Mouse (Mus musculus): ENCODE data around the gene Doxl2.

Doxl2 gene

GRCm38 (mm10) chr6:49009665-49010064, 34.9 kb downstream of the Doxl2 start:
- DNase-seq (ENCODE audit: low spot score in 2 of 2) = no peak

DNA sequence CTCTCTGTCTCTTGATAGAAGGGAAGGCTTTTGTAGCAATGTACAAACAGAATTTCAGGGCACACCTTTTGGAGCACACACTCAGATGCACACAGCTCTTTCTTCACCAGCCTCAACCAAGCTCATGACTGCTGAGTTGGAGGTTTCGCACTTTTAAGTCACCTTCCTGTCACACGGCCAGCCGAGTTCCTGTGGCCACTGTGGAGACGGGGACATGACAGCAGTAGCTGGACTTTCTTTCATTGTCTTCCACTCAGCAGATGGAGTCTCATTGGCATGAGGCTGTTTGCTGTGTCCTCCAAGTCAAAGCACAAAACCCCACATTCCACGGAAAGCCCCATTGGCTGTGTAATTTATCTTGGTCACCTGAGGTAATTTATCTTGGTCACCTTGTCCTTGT, 36.4 kb downstream of the Doxl2 start:
- no peak for DNase-seq (ENCODE audit: low spot score in 2 of 2)

- no peak for DNase-seq (ENCODE audit: low spot score in 2 of 2)
Observed at GRCm38 (mm10) chr6:49013023-49013422, 38.3 kb downstream of the Doxl2 start.

DNA sequence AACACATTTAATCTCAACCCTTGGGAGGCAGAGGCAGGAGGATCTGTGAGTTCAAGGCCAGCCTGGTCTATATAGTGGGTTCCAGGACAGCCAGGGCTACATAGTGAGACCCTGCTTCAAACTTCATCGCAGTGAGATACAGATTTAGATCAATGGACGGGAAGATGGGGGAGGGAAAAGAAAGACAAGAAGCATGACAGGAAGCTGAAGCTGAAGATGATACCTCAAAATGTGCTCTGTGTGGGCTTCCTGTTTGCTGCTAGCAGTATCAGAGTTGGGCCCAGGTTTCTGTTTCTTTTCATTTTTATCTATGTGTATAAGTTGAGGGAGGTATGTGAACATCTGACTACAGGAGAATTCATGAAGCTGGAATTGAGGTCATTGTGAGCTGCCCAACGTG, 38.7 kb downstream of the Doxl2 start:
- no peak for DNase-seq (ENCODE audit: low spot score in 2 of 2)

DNA sequence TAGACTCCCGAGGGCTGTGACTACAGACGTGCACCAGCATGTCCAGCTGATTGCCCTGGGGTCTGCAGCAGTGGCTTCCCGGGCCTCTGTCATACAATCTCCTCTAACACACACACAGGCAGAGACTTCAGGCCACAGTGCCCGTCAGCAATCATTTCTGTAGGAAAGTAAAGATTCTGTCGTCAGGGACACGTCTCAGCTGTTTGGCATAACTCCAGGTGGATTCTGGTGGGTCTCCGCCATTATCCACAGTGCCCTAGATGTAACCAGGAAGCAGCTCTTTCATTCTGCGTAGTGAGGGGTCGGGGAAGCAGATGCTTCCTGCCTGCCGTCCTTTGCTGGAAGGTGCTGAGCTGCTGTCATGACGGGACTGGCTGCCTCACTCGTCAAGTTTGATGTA, 42.4 kb downstream of the Doxl2 start:
- no peak for DNase-seq (ENCODE audit: low spot score in 2 of 2)

DNA sequence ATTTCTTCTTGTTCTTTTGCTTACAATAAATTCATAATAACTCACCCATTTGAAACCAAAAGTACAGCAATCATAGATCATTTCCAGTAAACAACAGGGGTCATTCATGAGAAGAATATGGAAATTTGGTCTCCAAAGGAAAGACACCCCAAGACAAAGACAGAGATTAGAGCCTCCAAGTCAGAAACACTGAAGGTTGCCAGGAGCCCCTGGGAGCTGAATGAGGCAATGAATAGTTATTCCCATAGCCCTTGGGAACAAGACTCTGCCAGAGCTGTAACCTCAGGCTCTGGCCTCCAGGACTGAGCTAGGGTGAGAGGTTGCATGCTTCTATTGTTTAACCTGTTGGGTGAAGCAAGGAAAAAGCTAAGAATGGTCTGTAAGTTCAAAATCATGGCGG, 44.6 kb downstream of the Doxl2 start:
- no peak for DNase-seq (ENCODE audit: low spot score in 2 of 2)

DNA sequence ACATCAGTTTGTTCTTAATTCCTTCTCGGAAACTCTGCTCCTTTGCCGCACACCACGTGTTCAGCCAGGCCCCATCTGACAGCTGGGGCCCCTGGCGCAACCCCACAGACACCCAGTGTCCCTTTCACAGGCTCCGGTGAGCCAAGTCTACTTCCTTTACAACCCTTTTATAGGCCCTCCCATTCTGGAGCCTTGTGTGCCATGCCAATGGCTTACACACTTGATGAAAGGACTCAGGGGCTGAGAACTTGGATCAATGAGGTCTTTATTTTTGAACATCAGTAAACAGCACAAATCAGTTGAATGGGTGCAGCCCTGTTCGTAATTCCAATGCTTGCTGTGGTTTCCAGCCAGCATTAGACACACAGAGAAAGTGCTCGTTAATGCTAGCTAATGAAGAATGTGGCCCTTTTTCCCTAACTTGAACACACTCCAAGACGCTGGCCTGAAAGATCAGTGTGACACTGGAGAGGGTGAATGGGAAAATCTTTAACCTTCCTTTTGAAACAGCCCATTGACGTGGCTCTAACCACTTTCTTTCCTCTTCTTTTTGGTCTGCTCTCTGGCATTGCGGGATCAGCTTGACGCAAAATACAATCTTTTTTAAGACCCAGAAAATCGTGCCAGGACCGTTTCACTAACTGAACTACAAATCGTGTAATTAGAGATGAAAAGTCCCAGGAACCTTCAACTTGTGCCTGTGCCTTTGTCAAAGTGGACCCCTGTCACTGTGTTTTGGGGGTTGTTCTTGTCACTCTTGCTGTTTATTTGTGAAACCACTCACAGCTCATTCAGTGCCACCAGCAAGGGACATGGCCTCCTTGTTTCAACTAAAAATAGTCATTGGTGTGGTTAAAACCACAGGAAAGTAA, 46.6 kb downstream of the Doxl2 start:
- no peak for DNase-seq (ENCODE audit: low spot score in 2 of 2)

GRCm38 (mm10) chr6:49022384-49022783, 47.6 kb downstream of the Doxl2 start:
- no peak for DNase-seq (ENCODE audit: low spot score in 2 of 2)

- no peak for DNase-seq (ENCODE audit: low spot score in 2 of 2)
Observed at GRCm38 (mm10) chr6:49023315-49023714, 48.6 kb downstream of the Doxl2 start.

- DNase-seq (ENCODE audit: low spot score in 2 of 2) = no peak
Observed at GRCm38 (mm10) chr6:49025290-49025689, 50.5 kb downstream of the Doxl2 start.

DNA sequence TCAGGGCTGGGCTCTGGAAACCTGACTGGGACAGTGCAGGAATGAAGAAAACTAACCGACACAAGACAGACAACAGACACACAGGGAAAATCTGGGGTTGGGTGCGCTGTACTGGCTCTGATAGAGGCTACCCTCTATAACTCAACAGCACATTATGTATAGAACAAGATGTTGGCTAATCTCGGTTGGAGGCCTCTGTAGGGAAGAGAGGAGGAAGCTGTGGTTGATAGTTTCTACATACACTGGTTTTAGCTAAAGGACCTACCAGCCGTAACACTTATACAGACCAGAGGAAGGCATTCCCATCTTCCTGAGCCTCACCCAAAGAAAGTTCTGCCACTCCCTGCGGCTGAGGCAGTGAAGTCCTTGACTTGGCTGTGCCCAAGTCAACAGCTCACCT, 51.7 kb downstream of the Doxl2 start:
- DNase-seq (ENCODE audit: low spot score in 2 of 2) = no peak

- no peak for DNase-seq (ENCODE audit: low spot score in 2 of 2)
Observed at GRCm38 (mm10) chr6:49028019-49028418, 53.3 kb downstream of the Doxl2 start.

Data from spleen, postnatal 10 days (tissue).